In the genomic region with DNA sequence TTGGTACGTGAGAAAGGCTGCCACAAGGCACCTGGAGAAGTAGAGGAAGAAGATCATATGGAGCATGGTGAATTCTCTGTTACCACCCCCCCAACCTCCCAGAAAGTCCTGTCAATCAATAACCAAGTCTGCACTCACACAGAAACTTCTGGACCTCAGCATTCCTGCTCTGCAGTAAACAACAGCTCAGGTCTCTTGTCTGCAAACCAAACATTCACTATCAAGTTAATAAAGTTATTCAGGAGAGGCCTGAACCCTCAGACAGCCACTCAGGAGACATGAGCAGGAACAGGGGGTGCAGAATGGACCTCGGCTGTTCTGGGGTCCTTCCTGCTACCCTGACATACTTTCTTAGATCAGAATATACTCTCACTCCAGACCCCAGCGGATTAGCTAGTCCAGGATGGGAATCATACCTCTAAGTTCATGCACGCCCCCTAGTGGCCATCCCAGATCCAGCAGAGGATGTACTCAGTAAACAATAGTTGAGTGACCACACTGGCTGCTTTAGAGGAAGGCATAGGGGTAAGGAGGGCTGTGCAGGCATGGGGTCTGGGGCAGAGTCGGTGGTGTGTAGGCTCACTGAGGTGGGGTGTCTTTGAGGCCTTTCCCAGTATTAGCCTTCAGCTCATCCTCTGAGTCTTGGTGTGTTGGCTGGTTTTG, we compare ENCODE assay signal across 8 mouse cellular contexts. TPM values are rescaled to one million over a fixed set of nuclear protein-coding genes. Genes with fewer than 3 reads are reported as not detected.
DNase-seq lines count a peak whose midpoint lies in the region; ATAC-seq lines count a peak whose summit lies in the region.

No protein-coding gene starts in this region.

- peak; percentile 39 to 57 for DNase-seq in cerebellum, adult 18-20 months
- no peak for DNase-seq in cerebellum, adult 9-11 months
- peak; percentile 52 for DNase-seq in midbrain, embryonic 10.5 days (ENCODE audit: low spot score)
- DNase-seq in cerebellum, postnatal 36 days: peak; percentile 47 to 54
- peak; percentile 61 for DNase-seq in limb, embryonic 10.5 days (ENCODE audit: low spot score)
- peak; percentile 61 for DNase-seq in thymus, postnatal 14 days
- no peak for DNase-seq in left cerebral cortex, postnatal 25 days (ENCODE audit: low spot score in 2 of 2)

- H3K9ac ChIP-seq in midbrain, embryonic 16.5 days (ENCODE audit: low read depth, low read length): no peak overlapping the region

- peaks cover 7% of the 10 kb centered on the region for H3K4me1 ChIP-seq in midbrain, embryonic 10.5 days
- H3K4me1 ChIP-seq in midbrain, embryonic 16.5 days (ENCODE audit: control insufficient read depth, insufficient read depth, low read length): peaks cover 8% of the 10 kb centered on the region
- H3K4me1 ChIP-seq in limb, embryonic 10.5 days: peaks cover 5% of the 10 kb centered on the region

- no peaks in the 10 kb centered on the region for H3K9me3 ChIP-seq in midbrain, embryonic 10.5 days (replicated peaks)
- no peaks in the 10 kb centered on the region for H3K9me3 ChIP-seq in midbrain, embryonic 16.5 days (replicated peaks; ENCODE audit: control insufficient read depth, low read length, poor library complexity, severe bottlenecking)
- no peaks in the 10 kb centered on the region for H3K9me3 ChIP-seq in limb, embryonic 10.5 days (replicated peaks)

- no peak overlapping the region for H3K27ac ChIP-seq in midbrain, embryonic 10.5 days (replicated peaks)
- no peak overlapping the region for H3K27ac ChIP-seq in midbrain, embryonic 16.5 days (ENCODE audit: low read length)
- H3K27ac ChIP-seq in limb, embryonic 10.5 days: no peak overlapping the region

- WGBS in midbrain, embryonic 10.5 days: 57% methylated on average over 5 of the region's 5 CpGs
- WGBS in midbrain, embryonic 16.5 days: 58% methylated on average over 5 of the region's 5 CpGs
- 60% methylated on average over 5 of the region's 5 CpGs for WGBS in limb, embryonic 10.5 days

- intact Hi-C loops in left cerebral cortex, postnatal 25 days (cut with DNase I): loop anchor here (10.0 kb wide), 2 partner anchors 411 to 491 kb away; partner anchors contain the start of genes Cep164, Pcsk7 and Rnf214

- no peak for ATAC-seq in midbrain, embryonic 16.5 days

- no peak overlapping the region for H3K4me2 ChIP-seq in midbrain, embryonic 16.5 days (ENCODE audit: low read length)

- no peak overlapping the region for H3K4me3 ChIP-seq in midbrain, embryonic 10.5 days
- H3K4me3 ChIP-seq in midbrain, embryonic 16.5 days (ENCODE audit: low read depth, low read length): no peak overlapping the region
- no peak overlapping the region for H3K4me3 ChIP-seq in limb, embryonic 10.5 days

- no peaks in the 10 kb centered on the region for H3K36me3 ChIP-seq in midbrain, embryonic 10.5 days
- no peaks in the 10 kb centered on the region for H3K36me3 ChIP-seq in midbrain, embryonic 16.5 days (ENCODE audit: control insufficient read depth, insufficient read depth, low read length)
- H3K36me3 ChIP-seq in limb, embryonic 10.5 days: no peaks in the 10 kb centered on the region

- peaks cover 21% of the 10 kb centered on the region for H3K27me3 ChIP-seq in midbrain, embryonic 10.5 days (ENCODE audit: low read depth, poor library complexity, severe bottlenecking)
- H3K27me3 ChIP-seq in midbrain, embryonic 16.5 days (ENCODE audit: control insufficient read depth, insufficient read depth, low read depth, low read length): no peaks in the 10 kb centered on the region; the same call in 1 of the 2 replicates
- peaks cover 25% of the 10 kb centered on the region for H3K27me3 ChIP-seq in limb, embryonic 10.5 days (ENCODE audit: low read depth, poor library complexity, severe bottlenecking)

RNA-seq across cellular contexts. Expression of gene Dscaml1, which starts 12.8 kb away (rescaled TPM):
- polyA plus RNA-seq in midbrain, embryonic 10.5 days (2016; fragmentation: Nextera tagmentation; extraction: Ambion mirVana): 0.23 and 0.66 TPM in 2 replicates
- 17.9 and 20.6 TPM in 2 replicates for polyA plus RNA-seq in midbrain, embryonic 16.5 days (2015; fragmentation: Nextera tagmentation; extraction: Ambion mirVana)
- 0.15 and 0.30 TPM in 2 replicates for polyA plus RNA-seq in limb, embryonic 10.5 days (2016; fragmentation: Nextera tagmentation; extraction: Ambion mirVana)
- 10 to 100 TPM; 51.1 to 51.7 TPM for total RNA-seq in left cerebral cortex, postnatal 25 days (2021)

RNA-seq across cellular contexts. Expression of gene Fxyd2, which starts 14.1 kb away (rescaled TPM):
- 0.83 and 1.8 TPM in 2 replicates for polyA plus RNA-seq in midbrain, embryonic 10.5 days (2016; fragmentation: Nextera tagmentation; extraction: Ambion mirVana)
- 10.8 and 14.3 TPM in 2 replicates for polyA plus RNA-seq in midbrain, embryonic 16.5 days (2015; fragmentation: Nextera tagmentation; extraction: Ambion mirVana)
- polyA plus RNA-seq in limb, embryonic 10.5 days (2016; fragmentation: Nextera tagmentation; extraction: Ambion mirVana): 0.69 and 0.84 TPM in 2 replicates
- total RNA-seq in left cerebral cortex, postnatal 25 days (2021): 10 to 100 TPM in 1 of 2 experiments, 1 to 10 TPM in 1; 7.2 to 13.1 TPM

RNA-seq across cellular contexts. Expression of gene Fxyd6, which starts 43.6 kb away (rescaled TPM):
- 164 and 189 TPM in 2 replicates for polyA plus RNA-seq in midbrain, embryonic 10.5 days (2016; fragmentation: Nextera tagmentation; extraction: Ambion mirVana)
- polyA plus RNA-seq in midbrain, embryonic 16.5 days (2015; fragmentation: Nextera tagmentation; extraction: Ambion mirVana): 722 and 817 TPM in 2 replicates
- polyA plus RNA-seq in limb, embryonic 10.5 days (2016; fragmentation: Nextera tagmentation; extraction: Ambion mirVana): 97.6 and 110 TPM in 2 replicates
- total RNA-seq in left cerebral cortex, postnatal 25 days (2021): 100 to 1,000 TPM; 105 to 131 TPM

Comparison
In these comparisons a context has a peak if more than half of its experiments do, and no peak if none do; other contexts are left out.
1. DNase-seq: peak in cerebellum, adult 18-20 months (2 of 2), midbrain, embryonic 10.5 days (single experiment), cerebellum, postnatal 36 days (2 of 2), limb, embryonic 10.5 days (single experiment) and thymus, postnatal 14 days (single experiment); none in cerebellum, adult 9-11 months (single experiment) and left cerebral cortex, postnatal 25 days (0 of 2).
2. RNA of gene Dscaml1, which starts 12.8 kb away (polyA plus RNA-seq): 17.9 to 20.6 TPM in midbrain, embryonic 16.5 days; 0.15 to 0.30 TPM in limb, embryonic 10.5 days and 0.23 to 0.66 TPM in midbrain, embryonic 10.5 days; every median in the first group is over 10 times any median in the second.